Mouse (Mus musculus) hindbrain, embryonic 16.5 days (tissue): ENCODE measurements around the gene Gtf2f1. TPM values are rescaled to one million over a fixed set of nuclear protein-coding genes. Genes with fewer than 3 reads are reported as not detected.

Experiments used
- ATAC-seq: fragments of 200-750 bp; cut with Nextera tagmentation; 2 replicates; pipeline ENCODE4 v1.8.0; 2017; ENCODE audit warnings: moderate TSS enrichment, moderate library complexity
- H3K27ac ChIP-seq: fragments of 300-500 bp; sonication (generic); 2 replicates; pipeline ENCODE4 v1.5.1; 2014; ENCODE audit warnings: low read depth, mild to moderate bottlenecking, control low read depth, low read length, moderate library complexity
- H3K27me3 ChIP-seq: fragments of 300-500 bp; sonication (generic); replicated peaks from 2 replicates; pipeline ENCODE4 v1.6.1; 2014; ENCODE audit warnings: low read length; ENCODE audit not compliant: control insufficient read depth, insufficient read depth
- H3K36me3 ChIP-seq: fragments of 300-500 bp; sonication (generic); 2 replicates; pipeline ENCODE4 v1.6.1; 2014; ENCODE audit warnings: mild to moderate bottlenecking, low read length, moderate library complexity, mixed read lengths; ENCODE audit not compliant: control insufficient read depth, insufficient read depth
- H3K4me1 ChIP-seq: fragments of 300-500 bp; sonication (generic); 2 replicates; pipeline ENCODE4 v1.6.1; 2014; ENCODE audit warnings: low read depth, low read length; ENCODE audit not compliant: control insufficient read depth, insufficient read depth
- H3K4me2 ChIP-seq: fragments of 300-500 bp; sonication (generic); 2 replicates; pipeline ENCODE4 v1.6.1; 2014; ENCODE audit warnings: mild to moderate bottlenecking, low read length, control low read depth, moderate library complexity
- H3K4me3 ChIP-seq: fragments of 300-500 bp; sonication (generic); 2 replicates; pipeline ENCODE4 v1.5.1; 2014; ENCODE audit warnings: mild to moderate bottlenecking, low read length, control low read depth, moderate library complexity
- H3K9ac ChIP-seq: fragments of 300-500 bp; sonication (generic); 2 replicates; pipeline ENCODE4 v1.6.1; 2014; ENCODE audit warnings: low read depth, mild to moderate bottlenecking, control low read depth, low read length, moderate library complexity
- H3K9me3 ChIP-seq: fragments of 300-500 bp; sonication (generic); 2 replicates; pipeline ENCODE4 v1.6.1; 2014; ENCODE audit warnings: mild to moderate bottlenecking, low read length, moderate library complexity; ENCODE audit not compliant: control insufficient read depth
- WGBS: fragments of 180-500 bp; shearing (Covaris S2); extraction: QIAGEN DNeasy Blood & Tissue Kit; methylation state at CpG from one replicate; pipeline ENCODE4 v1.1.7; 2014; 5-methylcytosine and 5-hydroxymethylcytosine counted together
- polyA plus RNA-seq: library from polyadenylated mRNA; unstranded; fragments of >200 nt; fragmentation: Nextera tagmentation; extraction: Ambion mirVana; gene quantifications from 2 replicates; pipeline ENCODE4 v1.2.1, GENCODE M21; 2015

The Gtf2f1 gene
- polyA plus RNA-seq, 1 experiment from 2014 or later, result 60.2 TPM

- no peak overlapping the region for H3K9ac ChIP-seq
- 94% methylated on average over 8 of the region's 8 CpGs for WGBS
- H3K36me3 ChIP-seq, result peaks cover 41% of the 10 kb centered on the region
- H3K27me3 ChIP-seq, result no peaks in the 10 kb centered on the region
- ATAC-seq, result no peak
- H3K27ac ChIP-seq, result no peak overlapping the region
- peaks cover 20% of the 10 kb centered on the region for H3K4me1 ChIP-seq
- H3K9me3 ChIP-seq, result no peaks in the 10 kb centered on the region
- no peak overlapping the region for H3K4me3 ChIP-seq
- H3K4me2 ChIP-seq, result no peak overlapping the region
Measured at GRCm38 (mm10) chr17:56995046-56995445, 16.0 kb downstream of the Gtf2f1 start.

- 77% methylated on average over 2 of the region's 2 CpGs for WGBS
- ATAC-seq, result no peak
- no peaks in the 10 kb centered on the region for H3K27me3 ChIP-seq
- H3K4me2 ChIP-seq, result peak overlapping the region; percentile 56
- H3K27ac ChIP-seq, result no peak overlapping the region
- peak overlapping the region; percentile 83 for H3K9ac ChIP-seq
- H3K9me3 ChIP-seq, result no peaks in the 10 kb centered on the region
- peaks cover 29% of the 10 kb centered on the region for H3K36me3 ChIP-seq
- H3K4me1 ChIP-seq, result peaks cover 9% of the 10 kb centered on the region
- peak overlapping the region; percentile 75 for H3K4me3 ChIP-seq
Measured at GRCm38 (mm10) chr17:56990966-56991365, 20.1 kb downstream of the Gtf2f1 start.

- peak within 1 kb of the TSS; percentile 83 for H3K9ac ChIP-seq
- peaks cover 22% of the 10 kb centered on the region for H3K36me3 ChIP-seq
- peaks cover 9% of the 10 kb centered on the region for H3K4me1 ChIP-seq
- H3K9me3 ChIP-seq, result no peaks in the 10 kb centered on the region
- peak within 1 kb of the TSS; percentile 56 for H3K4me2 ChIP-seq
- WGBS, result under 1% methylated on average over 52 of the region's 52 CpGs
- no peaks in the 10 kb centered on the region for H3K27me3 ChIP-seq
- ATAC-seq, result peak; percentile 98
- peak within 1 kb of the TSS; percentile 88 for H3K27ac ChIP-seq
- H3K4me3 ChIP-seq, result peak within 1 kb of the TSS; percentile 75
Measured at GRCm38 (mm10) chr17:56990115-56990746, 20.9 kb downstream of the Gtf2f1 start, which contains the start of gene Clpp. Gene Clpp (plus strand): TSS chr17:56990305.

- Histone ChIP-seq H3K27ac (peak overlapping the region; percentile 88), H3K4me1 (peaks cover 9% of the 10 kb centered on the region), H3K4me2 (peak overlapping the region; percentile 56), H3K9ac (peak overlapping the region; percentile 83), H3K36me3 (peaks cover 16% of the 10 kb centered on the region), H3K4me3 (peak overlapping the region; percentile 75), H3K27me3 (no peaks in the 10 kb centered on the region), H3K9me3 (no peaks in the 10 kb centered on the region)
- WGBS, result 2% methylated on average over 25 of the region's 25 CpGs
- ATAC-seq, result peak; percentile 95
Measured at GRCm38 (mm10) chr17:56989467-56990114, 21.5 kb downstream of the Gtf2f1 start.

GRCm38 (mm10) chr17:56988921-56989430 lies 22.1 kb downstream of the Gtf2f1 start:
- ATAC-seq, result no peak
- H3K27me3 ChIP-seq, result no peaks in the 10 kb centered on the region
- H3K9ac ChIP-seq, result no peak overlapping the region
- H3K4me1 ChIP-seq, result peaks cover 9% of the 10 kb centered on the region
- peak overlapping the region; percentile 75 for H3K4me3 ChIP-seq
- peaks cover 13% of the 10 kb centered on the region for H3K36me3 ChIP-seq
- 66% methylated on average over 7 of the region's 7 CpGs for WGBS
- peak overlapping the region; percentile 88 for H3K27ac ChIP-seq
- H3K4me2 ChIP-seq, result peak overlapping the region; percentile 56
- H3K9me3 ChIP-seq, result no peaks in the 10 kb centered on the region

GRCm38 (mm10) chr17:56988441-56988840 lies 22.6 kb downstream of the Gtf2f1 start:
- WGBS, result 87% methylated on average over 7 of the region's 7 CpGs

GRCm38 (mm10) chr17:56986105-56986805 lies 24.8 kb downstream of the Gtf2f1 start:
- Histone ChIP-seq H3K36me3 (no peaks in the 10 kb centered on the region), H3K27ac (no peak overlapping the region), H3K4me1 (peaks cover 5% of the 10 kb centered on the region), H3K27me3 (no peaks in the 10 kb centered on the region), H3K9ac (no peak overlapping the region), H3K9me3 (no peaks in the 10 kb centered on the region), H3K4me2 (no peak overlapping the region), H3K4me3 (no peak overlapping the region)
- no peak for ATAC-seq
- 83% methylated on average over 3 of the region's 3 CpGs for WGBS

More at GRCm38 (mm10) chr17:56988441-56988840, 22.6 kb downstream of the Gtf2f1 start:
- Histone ChIP-seq H3K27ac (no peak overlapping the region), H3K27me3 (no peaks in the 10 kb centered on the region), H3K4me1 (peaks cover 9% of the 10 kb centered on the region), H3K4me2 (no peak overlapping the region), H3K4me3 (no peak overlapping the region), H3K9ac (no peak overlapping the region), H3K36me3 (peaks cover 8% of the 10 kb centered on the region), H3K9me3 (no peaks in the 10 kb centered on the region)
- ATAC-seq, result no peak

- no peaks in the 10 kb centered on the region for H3K4me1 ChIP-seq
- no peak overlapping the region for H3K9ac ChIP-seq
- no peak overlapping the region for H3K4me3 ChIP-seq
- no peak overlapping the region for H3K4me2 ChIP-seq
- H3K27me3 ChIP-seq, result no peaks in the 10 kb centered on the region
- H3K9me3 ChIP-seq, result no peaks in the 10 kb centered on the region
- H3K36me3 ChIP-seq, result no peaks in the 10 kb centered on the region
- no peak for ATAC-seq
- no peak overlapping the region for H3K27ac ChIP-seq
- 73% methylated on average over 3 of the region's 3 CpGs for WGBS
Measured at GRCm38 (mm10) chr17:56985656-56986055, 25.4 kb downstream of the Gtf2f1 start.

GRCm38 (mm10) chr17:56984886-56985285 lies 26.2 kb downstream of the Gtf2f1 start:
- no peak overlapping the region for H3K4me2 ChIP-seq
- no peak overlapping the region for H3K27ac ChIP-seq
- no peak overlapping the region for H3K4me3 ChIP-seq
- H3K27me3 ChIP-seq, result no peaks in the 10 kb centered on the region
- ATAC-seq, result no peak
- no peak overlapping the region for H3K9ac ChIP-seq
- no peaks in the 10 kb centered on the region for H3K36me3 ChIP-seq
- 83% methylated on average over 9 of the region's 9 CpGs for WGBS
- H3K9me3 ChIP-seq, result no peaks in the 10 kb centered on the region
- no peaks in the 10 kb centered on the region for H3K4me1 ChIP-seq
